Mouse (Mus musculus) MEL (cell line): ENCODE measurements around the gene Dennd4b. TPM values are rescaled to one million over a fixed set of nuclear protein-coding genes. Genes with fewer than 3 reads are reported as not detected.

Experiments
- DNase-seq: peaks from one replicate; pipeline ENCODE4 v3.0.0; 2011; ENCODE audit warnings: low read depth, low spot score
- H3K27ac ChIP-seq: 2 replicates; pipeline ENCODE4 v1.5.1; 2012; ENCODE audit warnings: low read depth, mild to moderate bottlenecking, control low read depth, low read length, moderate library complexity; ENCODE audit not compliant: control insufficient read depth
- H3K27me3 ChIP-seq, 2 experiments: fragments of 150-350 bp in 1 of 2; sonication (generic) in 1 of 2; 2 replicates each; pipeline ENCODE4 v1.6.1; 2012; ENCODE audit warnings: low read length in 2 of 2, mild to moderate bottlenecking in 2 of 2, improper control_type of control experiment in 1 of 2, moderate library complexity in 1 of 2; ENCODE audit not compliant: insufficient read depth in 2 of 2, control insufficient read depth in 1 of 2
- H3K36me3 ChIP-seq, 2 experiments: 2 replicates each; pipeline ENCODE4 v1.6.1; 2012 to 2014; ENCODE audit warnings: low read length in 2 of 2, improper control_type of control experiment in 1 of 2, inconsistent platforms in 1 of 2, mild to moderate bottlenecking in 1 of 2; ENCODE audit not compliant: insufficient read depth in 2 of 2, control insufficient read depth in 1 of 2
- H3K4me1 ChIP-seq, 2 experiments: fragments of 150-350 bp in 1 of 2; sonication (generic) in 1 of 2; 2 replicates each; pipeline ENCODE4 v1.6.1; 2012; ENCODE audit warnings: low read length in 2 of 2, improper control_type of control experiment in 1 of 2, mild to moderate bottlenecking in 1 of 2; ENCODE audit not compliant: insufficient read depth in 2 of 2, control insufficient read depth in 1 of 2
- H3K4me3 ChIP-seq, 2 experiments: fragments of 150-350 bp in 1 of 2; sonication (generic) in 1 of 2; 2 replicates each; pipeline ENCODE4 v1.5.1; 2012; ENCODE audit warnings: low read depth in 2 of 2, low read length in 2 of 2, mild to moderate bottlenecking in 2 of 2, moderate library complexity in 2 of 2, control low read depth in 1 of 2, improper control_type of control experiment in 1 of 2; ENCODE audit not compliant: control insufficient read depth in 1 of 2, insufficient read depth in 1 of 2
- H3K79me2 ChIP-seq: 2 replicates; pipeline ENCODE4 v1.6.1; 2012; ENCODE audit warnings: mild to moderate bottlenecking, low read length, moderate library complexity; ENCODE audit not compliant: control insufficient read depth, poor library complexity, insufficient read depth
- H3K9ac ChIP-seq: 2 replicates; pipeline ENCODE4 v1.6.1; 2012; ENCODE audit warnings: low read depth, mild to moderate bottlenecking, control low read depth, low read length, moderate library complexity; ENCODE audit not compliant: control insufficient read depth, poor library complexity, severe bottlenecking
- H3K9me3 ChIP-seq: fragments of 150-350 bp; sonication (generic); replicated peaks from 2 replicates; pipeline ENCODE4 v1.6.1; 2012; ENCODE audit warnings: mild to moderate bottlenecking, low read length, improper control_type of control experiment, moderate library complexity; ENCODE audit not compliant: insufficient read depth
- BHLHE40 ChIP-seq: IDR thresholded peaks from 2 replicates; pipeline ENCODE4 v1.6.1; 2012; ENCODE audit warnings: low read depth, mild to moderate bottlenecking, inconsistent platforms, low read length, improper control_type of control experiment, borderline replicate concordance
- CHD1 ChIP-seq: IDR thresholded peaks from 2 replicates; pipeline ENCODE4 v1.6.1; 2012; ENCODE audit warnings: low read depth, mild to moderate bottlenecking, inconsistent platforms, low read length, improper control_type of control experiment
- CHD2 ChIP-seq: IDR thresholded peaks from 2 replicates; pipeline ENCODE4 v1.6.1; 2011; ENCODE audit warnings: low read length, improper control_type of control experiment
- CTCF ChIP-seq, 3 experiments: IDR thresholded peaks in 2 of 3; conservative IDR thresholded peaks in 1 of 3; 2 replicates each; pipeline ENCODE4 v1.5.1; 2011 to 2012; ENCODE audit warnings: low read length in 3 of 3, low read depth in 2 of 3, mild to moderate bottlenecking in 2 of 3, improper control_type of control experiment in 1 of 3, inconsistent platforms in 1 of 3, mixed read lengths in 1 of 3, moderate library complexity in 1 of 3; ENCODE audit not compliant: control insufficient read depth in 1 of 3, insufficient read depth in 1 of 3, poor library complexity in 1 of 3, severe bottlenecking in 1 of 3
- E2F4 ChIP-seq: IDR thresholded peaks from 2 replicates; pipeline ENCODE4 v1.6.1; 2011; ENCODE audit warnings: low read depth, low read length, improper control_type of control experiment, borderline replicate concordance
- ELF1 ChIP-seq: IDR thresholded peaks from 2 replicates; pipeline ENCODE4 v1.6.1; 2014; ENCODE audit warnings: low read depth, mild to moderate bottlenecking, inconsistent platforms, low read length, improper control_type of control experiment, moderate library complexity
- EP300 ChIP-seq, 2 experiments: IDR thresholded peaks; 2 replicates each; pipeline ENCODE4 v1.6.1; 2011; ENCODE audit warnings: improper control_type of control experiment in 2 of 2, low read length in 2 of 2, low read depth in 1 of 2, mild to moderate bottlenecking in 1 of 2
- ETS1 ChIP-seq: IDR thresholded peaks from 2 replicates; pipeline ENCODE4 v1.6.1; 2012; ENCODE audit warnings: low read depth, mild to moderate bottlenecking, inconsistent platforms, low read length, improper control_type of control experiment, moderate library complexity
- GABPA ChIP-seq: IDR thresholded peaks from 2 replicates; pipeline ENCODE4 v1.6.1; 2012; ENCODE audit warnings: low read depth, mild to moderate bottlenecking, inconsistent platforms, low read length, improper control_type of control experiment, moderate library complexity
- GATA1 ChIP-seq: IDR thresholded peaks from 2 replicates; pipeline ENCODE4 v1.6.1; 2011; ENCODE audit warnings: low read depth, low read length, improper control_type of control experiment
- HCFC1 ChIP-seq: IDR thresholded peaks from 2 replicates; pipeline ENCODE4 v1.6.1; 2012; ENCODE audit warnings: low read depth, mild to moderate bottlenecking, inconsistent platforms, low read length, improper control_type of control experiment, moderate library complexity
- JUND ChIP-seq: IDR thresholded peaks from 2 replicates; pipeline ENCODE4 v1.6.1; 2011; ENCODE audit warnings: low read depth, mild to moderate bottlenecking, improper control_type of control experiment, low read length
- KAT2A ChIP-seq: conservative IDR thresholded peaks from 2 replicates; pipeline ENCODE4 v1.6.1; 2012; ENCODE audit warnings: low read depth, low read length, improper control_type of control experiment, inconsistent platforms
- MAFK ChIP-seq: IDR thresholded peaks from 2 replicates; pipeline ENCODE4 v1.6.1; 2011; ENCODE audit warnings: low read depth, mild to moderate bottlenecking, low read length, improper control_type of control experiment, borderline replicate concordance
- MAX ChIP-seq: IDR thresholded peaks from 2 replicates; pipeline ENCODE4 v1.6.1; 2011; ENCODE audit warnings: low read length, improper control_type of control experiment
- MAZ ChIP-seq: IDR thresholded peaks from 2 replicates; pipeline ENCODE4 v1.6.1; 2012; ENCODE audit warnings: low read depth, mild to moderate bottlenecking, inconsistent platforms, low read length, improper control_type of control experiment
- MEF2A ChIP-seq: IDR thresholded peaks from 2 replicates; pipeline ENCODE4 v1.6.1; 2014; ENCODE audit warnings: low read depth, mild to moderate bottlenecking, inconsistent platforms, low read length, improper control_type of control experiment; ENCODE audit not compliant: poor library complexity, insufficient replicate concordance, severe bottlenecking; ENCODE audit errors: extremely low read depth
- MXI1 ChIP-seq: IDR thresholded peaks from 2 replicates; pipeline ENCODE4 v1.6.1; 2011; ENCODE audit warnings: mild to moderate bottlenecking, low read depth, low read length, improper control_type of control experiment
- MYB ChIP-seq: IDR thresholded peaks from 2 replicates; pipeline ENCODE4 v1.6.1; 2011; ENCODE audit warnings: mild to moderate bottlenecking, low read depth, low read length, improper control_type of control experiment
- MYC ChIP-seq: IDR thresholded peaks from 2 replicates; pipeline ENCODE4 v1.6.1; 2011; ENCODE audit warnings: low read depth, mild to moderate bottlenecking, low read length, improper control_type of control experiment, moderate library complexity
- NELFE ChIP-seq: IDR thresholded peaks from 2 replicates; pipeline ENCODE4 v1.6.1; 2011; ENCODE audit warnings: low read depth, low read length, improper control_type of control experiment
- NRF1 ChIP-seq: IDR thresholded peaks from 2 replicates; pipeline ENCODE4 v1.6.1; 2014; ENCODE audit warnings: low read depth, mild to moderate bottlenecking, inconsistent platforms, low read length, improper control_type of control experiment, moderate library complexity; ENCODE audit not compliant: poor library complexity, insufficient read depth, severe bottlenecking
- POLR2A ChIP-seq, 2 experiments: IDR thresholded peaks; 2 replicates each; pipeline ENCODE4 v1.6.1; 2011 to 2012; ENCODE audit warnings: low read length in 2 of 2, mild to moderate bottlenecking in 2 of 2, control low read depth in 1 of 2, improper control_type of control experiment in 1 of 2, low read depth in 1 of 2, moderate library complexity in 1 of 2; ENCODE audit not compliant: control insufficient read depth in 1 of 2, insufficient read depth in 1 of 2, poor library complexity in 1 of 2
- POLR2AphosphoS2 ChIP-seq: IDR thresholded peaks from 2 replicates; pipeline ENCODE4 v1.6.1; 2011; ENCODE audit warnings: low read length, improper control_type of control experiment
- POLR2AphosphoS5 ChIP-seq: IDR thresholded peaks from 2 replicates; pipeline ENCODE4 v1.6.1; 2012; ENCODE audit warnings: low read depth, borderline replicate concordance, mild to moderate bottlenecking, inconsistent platforms, low read length, moderate library complexity, mixed read lengths
- RAD21 ChIP-seq: IDR thresholded peaks from 2 replicates; pipeline ENCODE4 v1.6.1; 2011; ENCODE audit warnings: mild to moderate bottlenecking, low read depth, low read length, improper control_type of control experiment
- RCOR1 ChIP-seq: IDR thresholded peaks from 2 replicates; pipeline ENCODE4 v1.6.1; 2012; ENCODE audit warnings: low read depth, mild to moderate bottlenecking, inconsistent platforms, low read length, improper control_type of control experiment
- SMC3 ChIP-seq: IDR thresholded peaks from 2 replicates; pipeline ENCODE4 v1.6.1; 2011; ENCODE audit warnings: low read depth, low read length, improper control_type of control experiment
- TAL1 ChIP-seq: IDR thresholded peaks from 2 replicates; pipeline ENCODE4 v1.6.1; 2012; ENCODE audit warnings: mild to moderate bottlenecking, inconsistent platforms, low read length, moderate library complexity, mixed read lengths
- TBP ChIP-seq: IDR thresholded peaks from 2 replicates; pipeline ENCODE4 v1.8.0; 2011; ENCODE audit warnings: low read depth, low read length, improper control_type of control experiment
- TCF12 ChIP-seq: IDR thresholded peaks from 2 replicates; pipeline ENCODE4 v1.6.1; 2014; ENCODE audit warnings: low read depth, mild to moderate bottlenecking, inconsistent platforms, low read length, improper control_type of control experiment, moderate library complexity
- UBTF ChIP-seq: IDR thresholded peaks from 2 replicates; pipeline ENCODE4 v1.6.1; 2012; ENCODE audit warnings: low read depth, mild to moderate bottlenecking, inconsistent platforms, low read length, improper control_type of control experiment, moderate library complexity, borderline replicate concordance; ENCODE audit not compliant: insufficient read depth
- USF1 ChIP-seq: IDR thresholded peaks from 2 replicates; pipeline ENCODE4 v1.6.1; 2014; ENCODE audit warnings: low read depth, mild to moderate bottlenecking, inconsistent platforms, low read length, improper control_type of control experiment, moderate library complexity
- USF2 ChIP-seq, 2 experiments: IDR thresholded peaks; 2 replicates each; pipeline ENCODE4 v1.6.1; 2011 to 2012; ENCODE audit warnings: improper control_type of control experiment in 2 of 2, low read length in 2 of 2, borderline replicate concordance in 1 of 2, inconsistent platforms in 1 of 2, low read depth in 1 of 2, mild to moderate bottlenecking in 1 of 2; ENCODE audit not compliant: insufficient read depth in 1 of 2
- ZC3H11A ChIP-seq: IDR thresholded peaks from 2 replicates; pipeline ENCODE4 v1.6.1; 2012; ENCODE audit warnings: low read depth, mild to moderate bottlenecking, inconsistent platforms, low read length, improper control_type of control experiment
- ZKSCAN1 ChIP-seq: IDR thresholded peaks from 2 replicates; pipeline ENCODE4 v1.6.1; 2012; ENCODE audit warnings: low read depth, mild to moderate bottlenecking, inconsistent platforms, low read length, improper control_type of control experiment, moderate library complexity
- ZMIZ1 ChIP-seq: IDR thresholded peaks from 2 replicates; pipeline ENCODE4 v1.6.1; 2012; ENCODE audit warnings: low read depth, mild to moderate bottlenecking, inconsistent platforms, low read length, improper control_type of control experiment, moderate library complexity
- ZNF384 ChIP-seq: IDR thresholded peaks from 2 replicates; pipeline ENCODE4 v1.6.1; 2012; ENCODE audit warnings: low read depth, mild to moderate bottlenecking, inconsistent platforms, low read length, improper control_type of control experiment
- polyA plus RNA-seq, 2 experiments: library from polyadenylated mRNA; stranded (reverse) in 1 of 2; unstranded in 1 of 2; fragments of >175 nt in 1 of 2; fragments of >200 nt in 1 of 2; gene quantifications; 2 replicates each; pipeline versions ENCODE4 v1.2.1 to v1.2.4; 2012; ENCODE audit warnings: low replicate concordance in 2 of 2, low read depth in 1 of 2; ENCODE audit not compliant: insufficient read length in 2 of 2, insufficient read depth in 1 of 2, missing spikeins in 1 of 2
- total RNA-seq: library from RNA; depleted of rRNA; stranded (reverse); fragments of 300-350 nt; gene quantifications from 2 replicates; pipeline ENCODE4 v1.2.3, GENCODE M21; 2012

The Dennd4b gene
- total and polyA plus RNA-seq, 3 experiments, result 11.6 to 27.1 TPM; not detected in 1

GRCm38 (mm10) chr3:90284150-90284549 lies 19.2 kb downstream of the Dennd4b start:
- Histone ChIP-seq H3K4me1 (no peaks in the 10 kb centered on the region), H3K79me2 (no peaks in the 10 kb centered on the region), H3K27ac (no peak overlapping the region), H3K36me3 (peaks cover 0 to 6% of the 10 kb centered on the region in 2 experiments; a peak in 1 of 4 replicates), H3K27me3 (no peaks in the 10 kb centered on the region), H3K4me3 (no peak overlapping the region), H3K9me3 (no peaks in the 10 kb centered on the region), H3K9ac (no peak overlapping the region)
- DNase-seq, result peak; percentile 36
- TF ChIP-seq NELFE (no peak), NRF1 (no peak), E2F4 (no peak), GATA1 (no peak), TBP (no peak), CHD1 (no peak), MEF2A (no peak), POLR2AphosphoS5 (no peak), POLR2AphosphoS2 (no peak), GABPA (no peak), RCOR1 (no peak), JUND (no peak), USF1 (no peak), MAZ (no peak), POLR2A (IDR thresholded peaks at IDR 0.05; ENCODE audit: control insufficient read depth in 1 of 2, insufficient read depth in 1 of 2, low read depth in 1 of 2, low read length in 2 of 2, poor library complexity in 1 of 2) (no peak), USF2 (IDR thresholded peaks at IDR 0.05; ENCODE audit: borderline replicate concordance in 1 of 2, insufficient read depth in 1 of 2, low read depth in 1 of 2, low read length in 2 of 2) (no peak), CTCF (IDR thresholded peaks at IDR 0.05 in 2 of 3, conservative IDR thresholded peaks at IDR 0.05 in 1 of 3; ENCODE audit: control insufficient read depth in 1 of 3, insufficient read depth in 1 of 3, low read depth in 2 of 3, low read length in 3 of 3, poor library complexity in 1 of 3, severe bottlenecking in 1 of 3) (peak; percentile 7 to 55 (median 29); a peak in 3 of 6 replicates), UBTF (no peak), ZC3H11A (peak; percentile 32; the same call in 1 of the 2 replicates), ZMIZ1 (no peak), KAT2A (no peak), MXI1 (no peak), TCF12 (no peak), MYB (no peak), MAFK (no peak), MYC (peak; percentile 77; the same call in 1 of the 2 replicates), CHD2 (no peak), BHLHE40 (no peak), ZNF384 (no peak), HCFC1 (no peak), SMC3 (peak; percentile 37; the same call in 1 of the 2 replicates), ZKSCAN1 (no peak), RAD21 (peak; percentile 27), ELF1 (no peak), MAX (no peak), EP300 (IDR thresholded peaks at IDR 0.05; ENCODE audit: low read depth in 1 of 2, low read length in 2 of 2) (no peak), ETS1 (no peak), TAL1 (no peak)
